Mouse (Mus musculus): ENCODE measurements around the gene Ccdc73. TPM values are rescaled to one million over a fixed set of nuclear protein-coding genes. Genes with fewer than 3 reads are reported as not detected.

The Ccdc73 gene
- total and polyA plus RNA-seq, 3 experiments: 0.08 to 0.43 TPM; not detected in 1

DNA sequence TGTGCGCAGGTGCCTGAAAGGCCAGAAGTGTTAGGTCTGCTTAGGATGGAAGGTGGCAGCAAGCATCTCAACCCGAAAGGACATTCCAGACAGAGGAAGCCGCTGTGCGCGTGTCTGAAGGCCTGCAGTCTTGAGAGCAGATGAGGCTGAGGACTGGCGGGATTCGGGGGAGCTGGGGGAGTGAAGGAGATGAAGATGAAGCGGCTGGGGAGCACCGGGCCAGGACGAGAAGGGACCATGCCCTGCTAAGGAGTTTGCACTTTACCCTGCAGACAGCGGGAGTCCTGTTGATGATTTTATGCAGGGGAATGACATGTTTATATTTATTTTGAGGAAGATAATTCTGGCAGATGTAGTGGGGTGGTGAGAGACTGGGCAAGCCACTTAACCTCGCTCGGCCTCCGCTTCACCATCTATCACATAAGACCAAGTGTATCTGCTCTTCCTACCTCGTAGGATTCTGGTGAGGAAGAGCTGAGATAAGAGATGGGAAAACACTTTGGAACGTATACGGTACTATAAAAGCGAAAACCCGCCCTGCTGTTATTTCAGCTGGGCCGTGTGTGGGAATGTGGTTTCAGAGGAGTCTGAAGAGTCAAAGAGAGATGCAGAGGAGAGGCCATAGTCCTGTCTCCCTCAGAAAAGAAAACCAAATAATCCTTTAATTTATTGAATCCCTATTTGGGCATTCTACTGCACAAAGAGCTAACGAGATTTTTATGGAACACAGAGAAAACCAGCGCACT, 159.5 kb downstream of the Ccdc73 start:
- H3K4me3 ChIP-seq (ENCODE audit: control insufficient read depth in 1 of 2, insufficient read depth in 1 of 2, low read depth in 2 of 2, low read length in 2 of 2): no peak overlapping the region
- H3K27me3 ChIP-seq (ENCODE audit: control insufficient read depth in 1 of 2, insufficient read depth in 2 of 2, low read length in 2 of 2): peaks cover 0 to 2% of the 10 kb centered on the region in 2 experiments; a peak in 2 of 4 replicates
- no peaks in the 10 kb centered on the region for H3K9me3 ChIP-seq (replicated peaks; ENCODE audit: insufficient read depth, low read length)
- peaks cover 0 to 9% of the 10 kb centered on the region in 2 experiments; a peak in 2 of 4 replicates for H3K36me3 ChIP-seq (ENCODE audit: control insufficient read depth in 1 of 2, insufficient read depth in 2 of 2, low read length in 2 of 2)
- no peak for TF ChIP-seq CHD1 (IDR thresholded peaks at IDR 0.05; ENCODE audit: low read depth, low read length)
- no peak for TF ChIP-seq CTCF (IDR thresholded peaks at IDR 0.05 in 2 of 3, conservative IDR thresholded peaks at IDR 0.05 in 1 of 3; ENCODE audit: control insufficient read depth in 1 of 3, insufficient read depth in 1 of 3, low read depth in 2 of 3, low read length in 3 of 3, poor library complexity in 1 of 3, severe bottlenecking in 1 of 3)
- H3K79me2 ChIP-seq (ENCODE audit: control insufficient read depth, insufficient read depth, low read length, poor library complexity): no peaks in the 10 kb centered on the region
- DNase-seq (ENCODE audit: low read depth, low spot score): no peak
- peaks cover 3 to 12% of the 10 kb centered on the region in 2 experiments; a peak in 3 of 4 replicates for H3K4me1 ChIP-seq (ENCODE audit: control insufficient read depth in 1 of 2, insufficient read depth in 2 of 2, low read length in 2 of 2)
- H3K9ac ChIP-seq (ENCODE audit: control insufficient read depth, low read depth, low read length, poor library complexity, severe bottlenecking): no peak overlapping the region
- H3K27ac ChIP-seq (ENCODE audit: control insufficient read depth, low read depth, low read length): no peak overlapping the region

DNA sequence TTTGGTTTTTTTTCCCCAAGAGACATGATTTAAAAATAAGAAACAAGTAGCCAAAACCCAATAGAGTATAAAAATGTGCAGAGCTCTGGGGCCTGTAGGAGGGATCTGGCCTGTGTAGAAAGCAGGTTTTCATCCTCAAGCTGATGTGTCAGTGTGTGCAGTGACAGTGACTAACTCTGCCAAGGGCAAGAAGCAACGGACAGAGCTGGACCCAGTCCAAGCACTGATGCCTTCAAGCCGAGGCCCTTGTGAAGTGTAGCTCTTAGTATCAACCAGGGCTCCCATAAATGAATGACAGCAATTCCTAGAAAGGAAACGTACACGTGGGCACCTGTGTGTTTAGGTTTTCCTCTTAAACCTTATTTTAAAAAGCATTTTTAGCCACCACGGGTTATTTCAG, 161.2 kb downstream of the Ccdc73 start:
- DNase-seq (ENCODE audit: low read depth, low spot score): peak; percentile 54
- TF ChIP-seq POLR2AphosphoS2 (IDR thresholded peaks at IDR 0.05; ENCODE audit: low read length) (no peak), MYC (IDR thresholded peaks at IDR 0.05; ENCODE audit: low read depth, low read length) (no peak), BHLHE40 (IDR thresholded peaks at IDR 0.05; ENCODE audit: borderline replicate concordance, low read depth, low read length) (no peak), TBP (IDR thresholded peaks at IDR 0.05; ENCODE audit: low read depth, low read length) (no peak), USF1 (IDR thresholded peaks at IDR 0.05; ENCODE audit: low read depth, low read length) (no peak), KAT2A (conservative IDR thresholded peaks at IDR 0.05; ENCODE audit: low read depth, low read length) (no peak), SMC3 (IDR thresholded peaks at IDR 0.05; ENCODE audit: low read depth, low read length) (no peak), UBTF (IDR thresholded peaks at IDR 0.05; ENCODE audit: borderline replicate concordance, insufficient read depth, low read depth, low read length) (no peak), POLR2A (IDR thresholded peaks at IDR 0.05; ENCODE audit: control insufficient read depth in 1 of 2, insufficient read depth in 1 of 2, low read depth in 1 of 2, low read length in 2 of 2, poor library complexity in 1 of 2) (no peak), MXI1 (IDR thresholded peaks at IDR 0.05; ENCODE audit: low read depth, low read length) (no peak), JUND (IDR thresholded peaks at IDR 0.05; ENCODE audit: low read depth, low read length) (no peak), GATA1 (IDR thresholded peaks at IDR 0.05; ENCODE audit: low read depth, low read length) (no peak), EP300 (IDR thresholded peaks at IDR 0.05; ENCODE audit: low read depth in 1 of 2, low read length in 2 of 2) (no peak), TCF12 (IDR thresholded peaks at IDR 0.05; ENCODE audit: low read depth, low read length) (no peak)
- H3K79me2 ChIP-seq (ENCODE audit: control insufficient read depth, insufficient read depth, low read length, poor library complexity): no peaks in the 10 kb centered on the region
- no peaks in the 10 kb centered on the region; a peak in 1 of 4 replicates for H3K36me3 ChIP-seq (ENCODE audit: control insufficient read depth in 1 of 2, insufficient read depth in 2 of 2, low read length in 2 of 2)
- H3K9me3 ChIP-seq (replicated peaks; ENCODE audit: insufficient read depth, low read length): no peaks in the 10 kb centered on the region
- H3K27ac ChIP-seq (ENCODE audit: control insufficient read depth, low read depth, low read length): no peak overlapping the region
- H3K27me3 ChIP-seq (ENCODE audit: control insufficient read depth in 1 of 2, insufficient read depth in 2 of 2, low read length in 2 of 2): peaks cover under 1 to 4% of the 10 kb centered on the region in 2 experiments; a peak in 2 of 4 replicates
- H3K4me3 ChIP-seq (ENCODE audit: control insufficient read depth in 1 of 2, insufficient read depth in 1 of 2, low read depth in 2 of 2, low read length in 2 of 2): no peak overlapping the region
- H3K9ac ChIP-seq (ENCODE audit: control insufficient read depth, low read depth, low read length, poor library complexity, severe bottlenecking): no peak overlapping the region
- H3K4me1 ChIP-seq (ENCODE audit: control insufficient read depth in 1 of 2, insufficient read depth in 2 of 2, low read length in 2 of 2): peaks cover 0 to 7% of the 10 kb centered on the region in 2 experiments; a peak in 1 of 4 replicates

Measured in MEL (cell line).